Mouse (Mus musculus) right cerebral cortex, postnatal 14 days (tissue): Measurements from ENCODE around the gene D630023F18Rik.
A peak's percentile ranks its signal among the peaks of the same experiment; 100 is the strongest.

Experiments used
- DNase-seq: peaks from one replicate; pipeline ENCODE4 v3.0.0; 2022

The D630023F18Rik gene

GRCm38 (mm10) chr1:65122574-65123372 is at the start of gene D630023F18Rik:
D630023F18Rik (minus strand) TSS chr1:65123214.
- peak; percentile 11 for DNase-seq

GRCm38 (mm10) chr1:65171579-65171978 is 48.6 kb upstream of the D630023F18Rik start:
- DNase-seq, result no peak

GRCm38 (mm10) chr1:65169947-65170346 is 46.9 kb upstream of the D630023F18Rik start:
- no peak for DNase-seq

GRCm38 (mm10) chr1:65169536-65169935 is 46.5 kb upstream of the D630023F18Rik start:
- no peak for DNase-seq

GRCm38 (mm10) chr1:65167496-65167895 is 44.5 kb upstream of the D630023F18Rik start:
- no peak for DNase-seq

- DNase-seq, result peak; percentile 15
These were observed 39.2 kb upstream of the D630023F18Rik start for GRCm38 (mm10) chr1:65162210-65162609.

- DNase-seq, result no peak
These were observed 33.1 kb upstream of the D630023F18Rik start for GRCm38 (mm10) chr1:65156111-65156510.

GRCm38 (mm10) chr1:65154814-65155213 is 31.8 kb upstream of the D630023F18Rik start:
- DNase-seq, result no peak

GRCm38 (mm10) chr1:65147971-65148370 is 25.0 kb upstream of the D630023F18Rik start:
- DNase-seq, result no peak

- no peak for DNase-seq
These were observed 24.3 kb upstream of the D630023F18Rik start for GRCm38 (mm10) chr1:65147326-65147725.

GRCm38 (mm10) chr1:65146601-65147000 is 23.6 kb upstream of the D630023F18Rik start:
- DNase-seq, result no peak

GRCm38 (mm10) chr1:65144783-65145182 is 21.8 kb upstream of the D630023F18Rik start:
- no peak for DNase-seq

- no peak for DNase-seq
These were observed 14.5 kb upstream of the D630023F18Rik start for GRCm38 (mm10) chr1:65137560-65137959.

- no peak for DNase-seq
These were observed 9.8 kb upstream of the D630023F18Rik start for GRCm38 (mm10) chr1:65132833-65133232.

- DNase-seq, result no peak
These were observed 8.7 kb upstream of the D630023F18Rik start for GRCm38 (mm10) chr1:65131671-65132070.

GRCm38 (mm10) chr1:65130226-65130625 is 7.2 kb upstream of the D630023F18Rik start:
- no peak for DNase-seq

- DNase-seq, result no peak
These were observed 6.7 kb upstream of the D630023F18Rik start for GRCm38 (mm10) chr1:65129634-65130180.

- no peak for DNase-seq
These were observed 3.6 kb downstream of the D630023F18Rik start, which contains the start of gene Gm28845 for GRCm38 (mm10) chr1:65119438-65119837. Gm28845 (minus strand) TSS chr1:65119558.

- no peak for DNase-seq
These were observed 4.7 kb downstream of the D630023F18Rik start for GRCm38 (mm10) chr1:65118150-65118913.

- no peak for DNase-seq
These were observed 9.4 kb downstream of the D630023F18Rik start for GRCm38 (mm10) chr1:65113536-65114172.

- no peak for DNase-seq
These were observed 10.2 kb downstream of the D630023F18Rik start for GRCm38 (mm10) chr1:65112807-65113196.

GRCm38 (mm10) chr1:65112031-65112806 is 10.8 kb downstream of the D630023F18Rik start:
- DNase-seq, result peak; percentile 75
